Mouse (Mus musculus) heart, embryonic 14.5 days (tissue): ENCODE data around the gene Pank3. TPM values are rescaled to one million over a fixed set of nuclear protein-coding genes. Genes with fewer than 3 reads are reported as not detected.

ENCODE experiments used
- ATAC-seq: fragments of 200-750 bp; cut with Nextera tagmentation; 2 replicates; pipeline ENCODE4 v1.8.0; 2017; ENCODE audit warnings: low read depth, moderate TSS enrichment; ENCODE audit not compliant: insufficient number of reproducible peaks, insufficient read depth, low FRiP score
- H3K27ac ChIP-seq, 2 experiments: fragments of 200-500 bp in 1 of 2; fragments of 300-500 bp in 1 of 2; sonication (generic) in 1 of 2; replicated peaks in 1 of 2; 2 replicates each; pipeline ENCODE4 v1.5.1; 2012 to 2014; ENCODE audit warnings: low read depth in 2 of 2, low read length in 2 of 2, control low read depth in 1 of 2, mild to moderate bottlenecking in 1 of 2, mixed read lengths in 1 of 2; ENCODE audit not compliant: control insufficient read depth in 1 of 2, insufficient read depth in 1 of 2
- H3K27me3 ChIP-seq: fragments of 300-500 bp; sonication (generic); 2 replicates; pipeline ENCODE4 v1.6.1; 2014; ENCODE audit warnings: mild to moderate bottlenecking, low read length, control low read depth; ENCODE audit not compliant: control insufficient read depth, insufficient read depth
- H3K36me3 ChIP-seq: fragments of 300-500 bp; sonication (generic); 2 replicates; pipeline ENCODE4 v1.6.1; 2014; ENCODE audit warnings: mild to moderate bottlenecking, control low read depth, low read length, mixed read lengths; ENCODE audit not compliant: control insufficient read depth, insufficient read depth
- H3K4me1 ChIP-seq, 2 experiments: fragments of 200-500 bp in 1 of 2; fragments of 300-500 bp in 1 of 2; sonication (generic) in 1 of 2; 2 replicates each; pipeline ENCODE4 v1.6.1; 2012 to 2014; ENCODE audit warnings: low read length in 2 of 2, control low read depth in 1 of 2, mixed read lengths in 1 of 2; ENCODE audit not compliant: control insufficient read depth in 2 of 2, insufficient read depth in 2 of 2
- H3K4me2 ChIP-seq: fragments of 300-500 bp; sonication (generic); 2 replicates; pipeline ENCODE4 v1.6.1; 2014; ENCODE audit warnings: mild to moderate bottlenecking, low read length
- H3K4me3 ChIP-seq, 2 experiments: fragments of 200-500 bp in 1 of 2; fragments of 300-500 bp in 1 of 2; sonication (generic) in 1 of 2; 2 replicates each; pipeline ENCODE4 v1.5.1; 2012 to 2014; ENCODE audit warnings: low read length in 2 of 2, mild to moderate bottlenecking in 2 of 2, control low read depth in 1 of 2, low read depth in 1 of 2, moderate library complexity in 1 of 2; ENCODE audit not compliant: control insufficient read depth in 1 of 2, insufficient read depth in 1 of 2
- H3K9ac ChIP-seq: fragments of 300-500 bp; sonication (generic); 2 replicates; pipeline ENCODE4 v1.6.1; 2014; ENCODE audit warnings: mild to moderate bottlenecking, low read length
- H3K9me3 ChIP-seq: fragments of 300-500 bp; sonication (generic); 2 replicates; pipeline ENCODE4 v1.6.1; 2016; ENCODE audit warnings: low read length, control low read depth; ENCODE audit not compliant: control insufficient read depth
- WGBS: fragments of 180-500 bp; shearing (Covaris S2); extraction: QIAGEN DNeasy Blood & Tissue Kit; methylation state at CpG from one replicate; pipeline ENCODE4 v1.1.7; 2014; 5-methylcytosine and 5-hydroxymethylcytosine counted together
- polyA plus RNA-seq: library from polyadenylated mRNA; unstranded; fragments of >200 nt; fragmentation: Nextera tagmentation; extraction: Ambion mirVana; gene quantifications from 2 replicates; pipeline ENCODE4 v1.2.1, GENCODE M21; 2014

The Pank3 gene
- 14.3 and 14.7 TPM in 2 replicates for polyA plus RNA-seq

GRCm38 (mm10) chr11:35769188-35769745 lies at the start of gene Pank3:
Gene Pank3, plus strand, starts transcription at chr11:35769484.
- no peaks in the 10 kb centered on the region for H3K27me3 ChIP-seq
- WGBS = under 1% methylated on average over 46 of the region's 50 CpGs
- H3K36me3 ChIP-seq = no peaks in the 10 kb centered on the region
- peak within 1 kb of the TSS; percentile 88 for H3K9ac ChIP-seq
- H3K4me3 ChIP-seq = peak within 1 kb of the TSS; percentile 75 to 100
- H3K4me1 ChIP-seq = peaks cover 0 to 8% of the 10 kb centered on the region in 2 experiments; a peak in 3 of 4 replicates
- no peaks in the 10 kb centered on the region for H3K9me3 ChIP-seq
- peak within 1 kb of the TSS; percentile 84 to 98 for H3K27ac ChIP-seq
- ATAC-seq = peak; percentile 99
- peak within 1 kb of the TSS; percentile 82 for H3K4me2 ChIP-seq

GRCm38 (mm10) chr11:35723876-35724275 lies 45.4 kb upstream of the Pank3 start:
- Histone ChIP-seq H3K9me3 (0 out of 2 replicates have a peak, but pooled peaks cover 2% of the 10 kb centered on the region), H3K27me3 (no peaks in the 10 kb centered on the region), H3K4me3 (no peak overlapping the region), H3K9ac (no peak overlapping the region), H3K4me2 (no peak overlapping the region), H3K27ac (no peak overlapping the region), H3K36me3 (no peaks in the 10 kb centered on the region), H3K4me1 (no peaks in the 10 kb centered on the region)
- no peak for ATAC-seq
- 81% methylated on average over 5 of the region's 5 CpGs for WGBS

GRCm38 (mm10) chr11:35726341-35726846 lies 42.9 kb upstream of the Pank3 start:
- no peak for ATAC-seq
- H3K9ac ChIP-seq = no peak overlapping the region
- WGBS = 80% methylated on average over 8 of the region's 8 CpGs
- H3K9me3 ChIP-seq = 0 out of 2 replicates have a peak, but pooled peaks cover 2% of the 10 kb centered on the region
- no peaks in the 10 kb centered on the region for H3K27me3 ChIP-seq
- no peaks in the 10 kb centered on the region for H3K4me1 ChIP-seq
- H3K27ac ChIP-seq = no peak overlapping the region
- no peaks in the 10 kb centered on the region for H3K36me3 ChIP-seq
- H3K4me2 ChIP-seq = no peak overlapping the region
- no peak overlapping the region for H3K4me3 ChIP-seq

GRCm38 (mm10) chr11:35728200-35728599 lies 41.1 kb upstream of the Pank3 start:
- Histone ChIP-seq H3K4me2 (no peak overlapping the region), H3K4me1 (no peaks in the 10 kb centered on the region), H3K36me3 (no peaks in the 10 kb centered on the region), H3K27ac (no peak overlapping the region), H3K9me3 (0 out of 2 replicates have a peak, but pooled peaks cover 2% of the 10 kb centered on the region), H3K4me3 (no peak overlapping the region), H3K9ac (no peak overlapping the region), H3K27me3 (no peaks in the 10 kb centered on the region)
- 71% methylated on average over 1 of the region's 1 CpGs for WGBS
- no peak for ATAC-seq

GRCm38 (mm10) chr11:35729186-35729585 lies 40.1 kb upstream of the Pank3 start:
- no peaks in the 10 kb centered on the region for H3K4me1 ChIP-seq
- WGBS = 42% methylated on average over 5 of the region's 5 CpGs

GRCm38 (mm10) chr11:35732366-35732765 lies 36.9 kb upstream of the Pank3 start:
- ATAC-seq = no peak
- H3K4me3 ChIP-seq = no peak overlapping the region
- H3K36me3 ChIP-seq = no peaks in the 10 kb centered on the region

More at GRCm38 (mm10) chr11:35729186-35729585, 40.1 kb upstream of the Pank3 start:
- H3K4me2 ChIP-seq = no peak overlapping the region
- no peak overlapping the region for H3K9ac ChIP-seq
- no peak overlapping the region for H3K4me3 ChIP-seq
- H3K27ac ChIP-seq = no peak overlapping the region
- no peaks in the 10 kb centered on the region for H3K27me3 ChIP-seq
- 0 out of 2 replicates have a peak, but pooled peaks cover 2% of the 10 kb centered on the region for H3K9me3 ChIP-seq
- H3K36me3 ChIP-seq = no peaks in the 10 kb centered on the region
- ATAC-seq = no peak

GRCm38 (mm10) chr11:35736817-35737216 lies 32.5 kb upstream of the Pank3 start:
- H3K4me3 ChIP-seq = no peak overlapping the region
- no peaks in the 10 kb centered on the region for H3K36me3 ChIP-seq
- no peaks in the 10 kb centered on the region for H3K4me1 ChIP-seq
- H3K9ac ChIP-seq = no peak overlapping the region
- WGBS = 62% methylated on average over 2 of the region's 2 CpGs
- no peak for ATAC-seq
- H3K27ac ChIP-seq = no peak overlapping the region
- H3K9me3 ChIP-seq = no peaks in the 10 kb centered on the region
- H3K27me3 ChIP-seq = no peaks in the 10 kb centered on the region
- H3K4me2 ChIP-seq = no peak overlapping the region

More at GRCm38 (mm10) chr11:35732366-35732765, 36.9 kb upstream of the Pank3 start:
- Histone ChIP-seq H3K4me2 (no peak overlapping the region), H3K9me3 (no peaks in the 10 kb centered on the region), H3K4me1 (no peaks in the 10 kb centered on the region), H3K27ac (no peak overlapping the region), H3K27me3 (no peaks in the 10 kb centered on the region), H3K9ac (no peak overlapping the region)
- WGBS = 53% methylated on average over 1 of the region's 1 CpGs
